Mouse (Mus musculus): Measurements from ENCODE around the gene Ctrl. TPM values are rescaled to one million over a fixed set of nuclear protein-coding genes. Genes with fewer than 3 reads are reported as not detected.

Ctrl gene
- total RNA-seq, 2 experiments from 2014 or later = not detected

GRCm38 (mm10) chr8:105935863-105936603 is 2.4 kb upstream of the Ctrl start:
- no peak for TF ChIP-seq CTCF (IDR thresholded peaks at IDR 0.05)
- H3K4me3 ChIP-seq = peak overlapping the region; percentile 86
- H3K27ac ChIP-seq = peak overlapping the region; percentile 94
- intact Hi-C loops (cut with DNase I) = loop anchor here (5.0 kb wide), 1 partner anchor 76 kb away; the partner anchor contains the start of gene Ddx28
- DNase-seq = no peak

- TF ChIP-seq CTCF (IDR thresholded peaks at IDR 0.05) = no peak
- DNase-seq = no peak
- intact Hi-C loops (cut with DNase I) = loop anchor here (5.0 kb wide), 1 partner anchor 77 kb away; the partner anchor contains the start of gene Ddx28
- Histone ChIP-seq H3K27ac (no peak overlapping the region), H3K4me3 (no peak overlapping the region)
These were observed 1.4 kb upstream of the Ctrl start for GRCm38 (mm10) chr8:105935105-105935504.

DNA sequence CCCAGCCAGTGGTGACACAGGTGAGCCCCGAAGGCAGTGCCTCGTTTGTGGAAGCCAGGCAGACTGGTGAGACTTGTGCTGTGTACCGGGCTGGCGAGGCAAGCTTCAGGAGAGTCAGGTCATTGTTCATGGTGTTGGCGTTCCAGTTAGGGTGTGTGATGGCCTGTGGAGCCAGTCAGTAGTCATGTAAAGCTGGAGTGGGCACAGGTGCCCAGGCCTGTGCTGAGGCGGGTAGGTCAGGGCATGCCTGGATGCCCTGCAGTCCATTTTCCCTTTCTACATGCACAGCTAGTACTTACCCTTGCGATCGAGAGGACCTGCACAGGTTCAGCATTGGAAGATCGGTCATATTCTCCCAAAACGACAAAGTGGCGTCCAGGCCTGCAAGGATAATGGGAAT is 1.1 kb downstream of the Ctrl start:
- Histone ChIP-seq H3K27ac (no peak overlapping the region), H3K4me3 (no peak overlapping the region)
- DNase-seq = no peak
- no peak for TF ChIP-seq CTCF (IDR thresholded peaks at IDR 0.05)
- intact Hi-C loops (cut with DNase I) = loop anchor here (5.0 kb wide), 2 partner anchors 40 to 80 kb away; partner anchors contain the start of genes Cenpt and Nrn1l

DNA sequence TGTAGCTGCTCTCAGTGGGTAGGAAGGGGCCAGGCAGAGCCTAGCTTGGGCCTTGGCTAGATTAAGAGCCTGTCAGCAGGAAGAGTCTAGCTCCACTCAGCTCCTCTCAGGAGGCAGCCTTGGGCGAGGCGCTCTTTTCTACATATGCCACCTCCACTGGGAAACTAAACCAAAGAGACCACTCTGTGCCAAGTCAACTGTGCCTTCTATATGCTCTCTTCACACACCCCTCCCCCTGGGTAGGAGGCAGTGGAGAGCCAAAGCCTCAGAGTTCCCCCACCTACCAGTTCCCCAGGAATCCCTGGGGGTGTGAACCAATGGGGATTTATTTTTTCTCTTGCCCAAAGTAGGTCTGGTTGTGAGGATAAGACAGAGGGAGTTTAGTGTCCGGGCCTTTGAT is 2.4 kb downstream of the Ctrl start:
- intact Hi-C loops (cut with DNase I) = loop anchor here (5.0 kb wide), 2 partner anchors 39 to 79 kb away; partner anchors contain the start of genes Cenpt and Nrn1l
- H3K4me3 ChIP-seq = no peak overlapping the region
- no peak overlapping the region for H3K27ac ChIP-seq
- no peak for DNase-seq
- TF ChIP-seq CTCF (IDR thresholded peaks at IDR 0.05) = no peak

- no peak overlapping the region for H3K4me3 ChIP-seq
- TF ChIP-seq CTCF (IDR thresholded peaks at IDR 0.05) = peak; percentile 98; the same call in 1 of the 2 replicates
- intact Hi-C loops (cut with DNase I) = loop anchor here (1.0 to 5.0 kb wide), 4 partner anchors 38 to 216 kb away; partner anchors contain the start of genes Cenpt and Nrn1l
- peak overlapping the region; percentile 38; the same call in 1 of the 2 replicates for H3K27ac ChIP-seq
- peak; percentile 88 for DNase-seq
These were observed 3.1 kb downstream of the Ctrl start for GRCm38 (mm10) chr8:105930602-105931001.

DNA sequence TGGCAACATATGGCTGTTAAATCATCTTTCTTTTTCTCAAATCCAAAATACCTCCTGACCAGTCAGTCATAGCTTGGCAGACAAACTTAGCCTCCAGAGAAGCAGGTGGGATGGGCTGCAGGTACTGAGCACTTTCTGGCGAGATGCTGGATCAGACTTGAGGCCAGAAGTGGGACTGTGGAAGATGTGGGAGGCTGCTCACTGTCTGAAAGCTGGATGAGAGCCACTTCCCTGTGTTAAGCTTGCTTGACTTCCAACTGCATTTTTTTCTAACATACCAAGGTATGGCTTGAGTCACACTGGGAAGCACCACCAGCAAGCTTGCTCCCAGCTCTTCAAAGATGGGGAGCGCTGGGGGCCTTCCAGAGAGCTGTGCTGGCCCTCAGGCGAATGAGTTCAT is 8.5 kb downstream of the Ctrl start:
- intact Hi-C loops (cut with DNase I) = no loop called here
- no peak overlapping the region for H3K27ac ChIP-seq
- DNase-seq = no peak
- H3K4me3 ChIP-seq = no peak overlapping the region
- no peak for TF ChIP-seq CTCF (IDR thresholded peaks at IDR 0.05)

- DNase-seq = no peak
- no peak for TF ChIP-seq CTCF (IDR thresholded peaks at IDR 0.05)
- intact Hi-C loops (cut with DNase I) = no loop called here
- H3K4me3 ChIP-seq = no peak overlapping the region
- H3K27ac ChIP-seq = no peak overlapping the region
These were observed 14.3 kb downstream of the Ctrl start for GRCm38 (mm10) chr8:105919390-105919789.

- no peak for DNase-seq
- no peak for TF ChIP-seq CTCF (IDR thresholded peaks at IDR 0.05)
- peak overlapping the region; percentile 93 for H3K4me3 ChIP-seq
- peak overlapping the region; percentile 98 for H3K27ac ChIP-seq
- intact Hi-C loops (cut with DNase I) = loop anchor here (1.0 to 5.0 kb wide), 2 partner anchors 49 to 110 kb away; partner anchors contain the start of genes Cenpt and Ddx28
These were observed 32.6 kb downstream of the Ctrl start for GRCm38 (mm10) chr8:105900941-105901616.

- H3K27ac ChIP-seq = peak within 1 kb of the TSS; percentile 98
- no peak for TF ChIP-seq CTCF (IDR thresholded peaks at IDR 0.05)
- intact Hi-C loops (cut with DNase I) = loop anchor here (5.0 kb wide), 1 partner anchor 48 kb away; the partner anchor contains the start of gene Cenpt
- DNase-seq = peak; percentile 95
- peak within 1 kb of the TSS; percentile 93 for H3K4me3 ChIP-seq
These were observed 33.3 kb downstream of the Ctrl start, which contains the start of gene Pskh1 for GRCm38 (mm10) chr8:105900180-105900940. Pskh1 (plus strand) TSS chr8:105900441.

DNA sequence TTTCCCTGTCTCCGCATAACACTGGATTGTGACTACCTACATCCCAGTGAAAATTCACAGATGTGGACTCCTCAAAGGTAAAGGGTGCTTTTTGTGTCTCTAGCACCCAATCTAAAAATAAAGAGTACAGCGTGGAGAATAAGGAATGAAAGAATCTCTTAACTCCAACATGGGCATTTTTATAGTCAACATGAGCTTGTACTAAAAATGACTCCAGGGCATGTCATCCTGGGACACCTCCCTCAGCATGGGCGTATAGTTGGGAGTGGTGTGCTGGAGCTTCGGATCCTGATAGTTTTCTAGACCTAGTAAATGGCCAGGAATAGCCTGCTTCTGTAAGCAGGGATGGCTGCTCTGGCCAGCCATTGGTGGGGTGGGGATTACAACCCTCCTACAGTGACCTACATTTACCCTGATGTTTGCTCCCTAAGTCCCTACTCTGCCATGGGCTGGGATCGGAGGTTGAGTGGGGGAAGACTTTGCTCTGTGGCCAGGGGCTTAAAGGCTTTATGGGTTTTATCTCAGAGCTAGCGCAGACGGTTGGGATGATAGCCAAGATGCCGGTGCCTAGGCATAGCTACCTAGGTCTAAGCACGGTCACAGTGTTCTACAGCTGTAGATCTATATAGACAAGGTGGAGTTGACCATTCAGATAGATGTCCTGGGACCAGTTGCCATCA is 35.7 kb downstream of the Ctrl start:
- no peak for DNase-seq
- H3K27ac ChIP-seq = peak overlapping the region; percentile 58
- intact Hi-C loops (cut with DNase I) = no loop called here
- no peak overlapping the region for H3K4me3 ChIP-seq
- no peak for TF ChIP-seq CTCF (IDR thresholded peaks at IDR 0.05)

GRCm38 (mm10) chr8:105893339-105893738 is 40.3 kb downstream of the Ctrl start, which contains the start of gene Nrn1l:
Nrn1l (plus strand) TSS chr8:105893567.
- intact Hi-C loops (cut with DNase I) = loop anchor here (5.0 kb wide), 1 partner anchor 39 kb away; the partner anchor contains the start of gene Ctrl
- peak; percentile 83 for DNase-seq
- no peak within 1 kb of the TSS for H3K4me3 ChIP-seq
- TF ChIP-seq CTCF (IDR thresholded peaks at IDR 0.05) = no peak
- peak within 1 kb of the TSS; percentile 56 for H3K27ac ChIP-seq

Measured in gastrocnemius, adult 2 months (tissue).